Mouse (Mus musculus) liver, embryonic 16.5 days (tissue): ENCODE results near the gene Elf3. TPM values are rescaled to one million over a fixed set of nuclear protein-coding genes. Genes with fewer than 3 reads are reported as not detected.
A peak's percentile ranks its signal among the peaks of the same experiment; 100 is the strongest.

Experiments
- ATAC-seq: fragments of 200-750 bp; cut with Nextera tagmentation; 2 replicates; pipeline ENCODE4 v1.8.0; 2017; ENCODE audit warnings: low read depth, mild to moderate bottlenecking, moderate number of reproducible peaks, moderate library complexity
- H3K27ac ChIP-seq: fragments of 300-500 bp; sonication (generic); 2 replicates; pipeline ENCODE4 v1.5.1; 2014; ENCODE audit warnings: mild to moderate bottlenecking, low read length
- H3K27me3 ChIP-seq: fragments of 300-500 bp; sonication (generic); 2 replicates; pipeline ENCODE4 v1.6.1; 2014; ENCODE audit warnings: low read depth, low read length, mixed read lengths; ENCODE audit not compliant: control insufficient read depth, insufficient read depth
- H3K36me3 ChIP-seq: fragments of 300-500 bp; sonication (generic); 2 replicates; pipeline ENCODE4 v1.6.1; 2014; ENCODE audit warnings: mild to moderate bottlenecking; ENCODE audit not compliant: control insufficient read depth, insufficient read depth
- H3K4me1 ChIP-seq: fragments of 300-500 bp; sonication (generic); 2 replicates; pipeline ENCODE4 v1.6.1; 2014; ENCODE audit warnings: low read depth, low read length, mixed read lengths; ENCODE audit not compliant: control insufficient read depth
- H3K4me2 ChIP-seq: fragments of 300-500 bp; sonication (generic); 2 replicates; pipeline ENCODE4 v1.6.1; 2014; ENCODE audit warnings: low read depth, low read length, mixed read lengths
- H3K4me3 ChIP-seq: fragments of 300-500 bp; sonication (generic); 2 replicates; pipeline ENCODE4 v1.5.1; 2014; ENCODE audit warnings: low read depth, mild to moderate bottlenecking, low read length
- H3K9ac ChIP-seq: fragments of 300-500 bp; sonication (generic); 2 replicates; pipeline ENCODE4 v1.6.1; 2014; ENCODE audit warnings: low read depth, low read length
- H3K9me3 ChIP-seq: fragments of 300-500 bp; sonication (generic); replicated peaks from 2 replicates; pipeline ENCODE4 v1.6.1; 2016; ENCODE audit warnings: low read length; ENCODE audit not compliant: control insufficient read depth
- WGBS: fragments of 180-500 bp; shearing (Covaris S2); extraction: QIAGEN DNeasy Blood & Tissue Kit; methylation state at CpG from one replicate; pipeline ENCODE4 v1.1.7; 2014; ENCODE audit not compliant: insufficient replicate concordance; 5-methylcytosine and 5-hydroxymethylcytosine counted together
- polyA plus RNA-seq: library from polyadenylated mRNA; unstranded; fragments of >200 nt; fragmentation: Nextera tagmentation; extraction: Ambion mirVana; gene quantifications from 2 replicates; pipeline ENCODE4 v1.2.1, GENCODE M21; 2015

The Elf3 gene
- polyA plus RNA-seq, 1 experiment from 2014 or later: 2.5 TPM

DNA sequence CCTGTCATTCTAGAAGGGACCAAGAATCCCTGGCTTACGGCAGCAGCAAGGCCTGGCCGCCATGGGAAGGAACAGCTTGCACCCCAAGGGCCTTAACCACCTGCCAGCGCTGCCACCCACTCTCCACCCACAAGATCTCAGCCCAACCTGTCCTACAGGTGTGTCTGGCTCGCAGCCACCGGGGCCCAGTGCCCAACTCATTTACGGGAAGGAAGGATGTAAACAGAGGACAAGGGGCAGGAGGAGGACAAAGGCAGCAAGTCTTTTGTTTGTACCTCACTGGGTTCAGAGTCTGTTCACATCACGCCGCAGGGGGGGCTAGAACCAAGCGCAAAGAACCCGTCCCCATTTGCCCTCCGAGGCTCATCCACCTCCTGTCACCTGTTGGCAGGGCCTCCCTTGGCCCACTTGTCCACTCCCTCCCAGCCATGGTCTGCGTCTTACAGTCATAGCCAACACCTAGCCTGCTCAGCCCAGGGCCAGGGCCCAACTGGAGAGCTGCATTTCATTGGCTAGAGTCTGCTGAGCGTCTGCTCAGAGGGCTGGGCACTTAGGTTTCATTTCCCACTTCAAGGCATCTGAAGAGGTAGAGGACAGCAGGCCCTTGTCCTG lies 30.9 kb downstream of the Elf3 start:
- Histone ChIP-seq H3K27me3 (no peaks in the 10 kb centered on the region), H3K9ac (no peak overlapping the region), H3K4me3 (no peak overlapping the region), H3K36me3 (no peaks in the 10 kb centered on the region), H3K4me1 (no peaks in the 10 kb centered on the region), H3K9me3 (no peaks in the 10 kb centered on the region), H3K4me2 (no peak overlapping the region), H3K27ac (no peak overlapping the region)
- no peak for ATAC-seq
- WGBS: 78% methylated on average over 13 of the region's 13 CpGs

DNA sequence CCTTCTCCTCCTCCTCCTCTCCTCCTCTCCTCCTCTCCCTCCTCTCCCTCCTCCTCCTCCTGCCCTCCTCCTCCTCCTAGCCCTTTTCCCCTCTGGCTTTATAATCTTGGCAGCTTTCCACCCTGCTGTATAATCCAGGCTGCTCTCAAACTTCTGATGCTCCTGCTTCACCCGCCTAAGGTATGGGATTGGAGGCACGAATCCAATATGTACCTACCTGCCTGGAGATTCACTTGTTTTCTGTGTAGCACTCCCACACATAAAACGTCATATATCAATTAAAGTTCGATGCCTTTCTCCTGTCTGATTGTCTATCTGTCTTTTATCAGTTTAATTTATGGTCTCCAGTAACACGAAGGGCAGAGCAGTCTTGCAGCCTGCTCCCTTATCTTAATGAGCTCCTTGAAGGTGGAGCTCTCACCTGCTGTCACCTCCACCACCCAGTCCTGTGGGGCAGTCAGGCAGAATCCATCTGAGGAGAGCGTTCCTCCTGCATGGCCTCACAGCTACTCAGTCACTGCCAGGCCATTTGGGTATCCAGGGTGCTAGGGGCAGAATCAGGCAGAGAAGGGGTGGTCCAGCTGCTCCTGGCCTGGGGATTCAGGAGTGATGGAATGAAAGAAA lies 33.3 kb downstream of the Elf3 start:
- no peak overlapping the region for H3K9ac ChIP-seq
- no peaks in the 10 kb centered on the region for H3K27me3 ChIP-seq
- H3K9me3 ChIP-seq: no peaks in the 10 kb centered on the region
- H3K36me3 ChIP-seq: no peaks in the 10 kb centered on the region
- no peak overlapping the region for H3K27ac ChIP-seq
- no peak overlapping the region for H3K4me3 ChIP-seq
- no peak for ATAC-seq
- no peak overlapping the region for H3K4me2 ChIP-seq
- no peaks in the 10 kb centered on the region for H3K4me1 ChIP-seq
- 33% methylated on average over 6 of the region's 6 CpGs for WGBS

DNA sequence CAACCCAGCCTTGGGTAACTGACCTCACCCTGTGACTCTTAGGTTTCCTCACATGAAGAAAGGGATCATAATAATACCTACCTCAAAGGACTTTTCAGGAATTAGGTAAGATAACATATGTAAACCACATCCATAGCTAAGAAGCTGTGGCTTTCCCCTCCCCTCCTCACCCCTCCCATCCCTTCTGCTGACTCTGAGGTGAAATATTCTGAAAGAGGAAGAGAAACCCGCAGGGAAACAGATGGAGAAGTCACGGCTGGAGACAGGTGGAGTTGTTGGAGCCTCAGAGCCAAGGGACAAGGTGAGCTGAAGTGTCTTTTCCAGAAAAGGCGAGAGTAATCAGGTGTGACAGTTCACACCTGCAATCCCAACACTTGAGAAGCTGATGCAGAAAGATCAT lies 34.2 kb downstream of the Elf3 start:
- Histone ChIP-seq H3K9me3 (no peaks in the 10 kb centered on the region), H3K4me3 (no peak overlapping the region), H3K9ac (no peak overlapping the region), H3K36me3 (no peaks in the 10 kb centered on the region), H3K4me1 (no peaks in the 10 kb centered on the region), H3K4me2 (no peak overlapping the region), H3K27me3 (no peaks in the 10 kb centered on the region), H3K27ac (no peak overlapping the region)
- 27% methylated on average over 3 of the region's 3 CpGs for WGBS
- no peak for ATAC-seq

DNA sequence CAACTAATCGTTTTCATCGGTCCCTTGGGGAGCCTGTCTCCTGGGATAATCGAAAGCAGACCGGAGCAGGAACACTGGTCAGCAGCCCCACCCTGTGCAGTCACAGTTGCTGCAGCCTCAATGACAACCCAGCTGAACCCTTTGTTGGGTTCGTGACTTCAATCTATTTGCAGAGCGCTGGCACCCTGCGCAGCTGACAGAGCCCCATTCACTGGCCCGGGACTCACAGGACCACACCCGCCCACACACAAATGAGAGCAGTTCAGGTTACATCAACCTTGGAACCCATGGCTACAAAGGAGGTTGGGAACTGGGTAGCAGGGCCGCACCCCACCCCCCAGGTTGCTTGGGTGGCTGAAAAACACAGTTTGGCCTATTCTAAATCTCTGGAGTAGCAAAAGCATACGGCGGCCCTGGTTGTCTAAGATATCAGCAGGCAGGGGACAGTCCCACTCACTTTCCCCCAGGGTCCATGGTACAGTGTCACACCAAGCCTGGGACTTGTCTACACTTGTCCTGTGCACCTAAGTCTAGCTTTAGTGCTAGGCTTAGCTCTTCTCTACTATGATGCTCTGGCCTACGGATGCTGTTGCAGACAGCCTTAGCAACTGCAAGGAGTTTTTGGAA lies 40.6 kb downstream of the Elf3 start:
- H3K4me1 ChIP-seq: no peaks in the 10 kb centered on the region
- H3K9me3 ChIP-seq: no peaks in the 10 kb centered on the region
- no peak overlapping the region for H3K27ac ChIP-seq
- no peaks in the 10 kb centered on the region for H3K27me3 ChIP-seq
- H3K4me3 ChIP-seq: no peak overlapping the region
- WGBS: 64% methylated on average over 13 of the region's 13 CpGs
- no peaks in the 10 kb centered on the region for H3K36me3 ChIP-seq
- no peak overlapping the region for H3K9ac ChIP-seq
- H3K4me2 ChIP-seq: no peak overlapping the region
- ATAC-seq: peak; percentile 19; the same call in 1 of the 2 replicates

DNA sequence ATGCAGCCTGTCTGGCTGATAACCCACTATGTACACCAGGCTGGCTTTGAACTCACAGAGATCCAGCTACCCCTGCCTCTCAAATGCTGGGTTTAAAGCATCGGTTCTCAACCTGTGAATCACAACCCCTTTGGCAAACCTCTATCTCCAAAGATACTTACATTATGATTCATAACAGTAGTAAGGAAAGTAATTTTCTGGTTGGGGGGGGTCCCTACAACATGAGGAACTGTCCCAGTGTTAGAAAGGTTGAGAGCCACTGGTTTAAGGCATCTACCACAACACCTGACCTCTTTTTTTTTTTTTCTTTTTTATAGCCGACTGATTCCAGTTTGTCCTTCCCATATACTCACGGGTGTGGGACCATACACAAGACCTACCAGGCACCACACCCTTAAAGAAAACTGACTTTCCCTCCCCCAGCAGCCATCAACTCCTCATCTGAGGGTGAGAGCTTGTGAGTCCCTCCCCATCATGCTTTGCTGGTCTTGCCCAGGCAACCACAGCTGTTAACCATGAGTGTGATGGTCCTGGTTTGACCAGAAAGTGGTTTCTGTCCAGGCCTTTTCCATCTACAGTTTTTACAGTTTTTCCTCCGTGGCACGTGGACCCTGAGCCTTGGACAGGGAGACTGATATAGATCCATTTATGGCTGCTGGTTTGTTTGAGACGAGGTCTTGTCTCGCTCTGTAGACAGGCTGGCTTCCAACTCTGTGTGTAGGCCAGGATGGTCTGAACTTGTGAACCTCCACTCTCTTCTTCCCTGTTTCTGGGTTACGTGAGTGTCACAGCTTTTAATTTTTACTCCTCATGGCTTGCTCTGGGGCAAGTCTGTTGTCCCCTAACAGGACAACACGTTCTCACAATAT lies 44.4 kb downstream of the Elf3 start:
- no peak overlapping the region for H3K4me3 ChIP-seq
- H3K4me2 ChIP-seq: no peak overlapping the region
- no peaks in the 10 kb centered on the region for H3K36me3 ChIP-seq
- H3K4me1 ChIP-seq: no peaks in the 10 kb centered on the region; the same call in 1 of the 2 replicates
- WGBS: 59% methylated on average over 9 of the region's 9 CpGs
- H3K9me3 ChIP-seq: no peaks in the 10 kb centered on the region
- ATAC-seq: no peak
- no peak overlapping the region for H3K27ac ChIP-seq
- no peaks in the 10 kb centered on the region for H3K27me3 ChIP-seq
- H3K9ac ChIP-seq: no peak overlapping the region

DNA sequence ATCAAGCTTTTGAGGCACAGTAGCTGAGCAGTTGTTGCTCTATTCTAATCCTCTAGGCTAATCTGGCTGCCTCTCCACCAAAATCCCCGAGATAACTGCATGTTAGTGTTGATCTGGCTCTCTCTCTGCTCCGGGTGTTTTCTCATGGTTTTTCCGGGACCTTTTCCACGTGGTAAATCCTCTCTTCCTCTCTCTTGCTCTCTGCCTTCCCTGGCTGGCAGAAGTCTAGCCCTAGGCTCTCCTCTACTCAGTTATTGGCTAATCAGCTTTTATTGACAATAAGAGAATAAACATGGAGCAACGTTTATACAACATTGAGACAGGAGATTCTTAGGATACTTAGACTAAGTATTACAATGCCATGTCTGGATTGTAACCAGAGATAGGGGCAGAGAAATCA lies 47.9 kb downstream of the Elf3 start:
- no peaks in the 10 kb centered on the region for H3K36me3 ChIP-seq
- ATAC-seq: no peak
- no peak overlapping the region for H3K9ac ChIP-seq
- H3K4me3 ChIP-seq: no peak overlapping the region
- no peak overlapping the region for H3K4me2 ChIP-seq
- WGBS: 42% methylated on average over 5 of the region's 5 CpGs
- H3K9me3 ChIP-seq: no peaks in the 10 kb centered on the region
- no peak overlapping the region for H3K27ac ChIP-seq
- H3K4me1 ChIP-seq: peaks cover 3% of the 10 kb centered on the region; the same call in 1 of the 2 replicates
- no peaks in the 10 kb centered on the region for H3K27me3 ChIP-seq

DNA sequence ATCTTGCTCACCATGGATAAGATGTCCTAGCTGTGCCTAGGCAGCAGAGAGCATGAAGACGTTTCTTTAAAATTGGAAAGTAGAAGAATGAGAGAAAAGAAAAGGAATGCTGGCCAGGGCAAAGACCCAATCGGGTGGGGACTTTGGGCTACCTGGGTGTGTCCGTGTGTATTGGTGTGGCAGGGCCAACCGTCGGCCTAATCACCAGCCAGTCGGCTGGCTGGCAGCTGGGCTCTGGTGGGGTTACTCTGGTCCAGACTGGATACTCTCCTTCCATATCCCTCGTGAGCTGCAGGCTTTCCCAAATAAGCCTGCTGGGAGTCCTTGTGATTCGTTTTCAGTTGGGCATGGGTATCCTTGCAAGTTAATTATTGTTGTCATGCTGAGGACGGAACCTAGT lies 49.7 kb downstream of the Elf3 start:
- Histone ChIP-seq H3K9ac (no peak overlapping the region), H3K4me2 (no peak overlapping the region), H3K9me3 (no peaks in the 10 kb centered on the region), H3K4me1 (peaks cover 15% of the 10 kb centered on the region), H3K27ac (no peak overlapping the region), H3K27me3 (no peaks in the 10 kb centered on the region), H3K36me3 (no peaks in the 10 kb centered on the region), H3K4me3 (no peak overlapping the region)
- WGBS: 47% methylated on average over 9 of the region's 9 CpGs
- no peak for ATAC-seq

DNA sequence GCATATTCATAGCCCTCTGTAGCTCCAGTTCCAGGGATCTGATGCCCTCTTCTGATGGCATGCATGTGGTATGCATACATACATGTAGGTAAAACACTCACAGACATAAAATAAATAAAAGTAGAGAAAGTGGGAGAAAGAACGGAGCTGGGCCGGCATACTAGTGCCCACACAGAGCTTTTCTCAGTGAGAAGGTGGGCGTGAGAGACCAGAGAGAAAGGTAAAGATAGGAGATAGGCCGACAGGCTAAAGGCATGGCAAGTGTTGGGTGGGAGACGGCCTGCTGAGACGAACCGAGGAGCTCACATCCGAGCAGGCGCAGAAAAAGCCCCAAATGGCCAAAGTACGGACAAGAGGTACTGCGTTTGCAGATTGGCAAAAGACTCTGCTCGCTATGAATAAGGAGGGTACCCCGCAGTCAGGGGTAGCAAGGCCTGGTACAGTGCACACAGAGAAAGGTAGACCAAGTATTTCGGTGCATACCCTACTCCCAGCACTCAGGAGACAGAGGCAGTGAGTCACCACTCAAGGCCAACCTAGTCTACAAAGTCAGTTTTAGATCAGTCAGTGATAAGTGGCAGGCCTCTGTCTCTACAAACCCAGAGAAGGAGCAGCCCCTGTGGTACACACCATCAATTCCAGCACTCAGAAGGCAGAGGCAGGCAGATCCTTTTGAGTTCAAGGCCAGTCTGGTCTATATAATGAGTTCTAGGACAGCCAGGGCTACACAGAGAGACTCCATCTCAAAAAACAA lies 51.6 kb downstream of the Elf3 start:
- Histone ChIP-seq H3K4me2 (no peak overlapping the region), H3K27ac (no peak overlapping the region), H3K9ac (no peak overlapping the region), H3K36me3 (no peaks in the 10 kb centered on the region), H3K27me3 (no peaks in the 10 kb centered on the region), H3K4me3 (no peak overlapping the region), H3K9me3 (no peaks in the 10 kb centered on the region), H3K4me1 (peaks cover 15% of the 10 kb centered on the region)
- ATAC-seq: no peak
- 77% methylated on average over 14 of the region's 14 CpGs for WGBS
